Mouse (Mus musculus): Measurements from ENCODE around the gene Mrps23.

DNA sequence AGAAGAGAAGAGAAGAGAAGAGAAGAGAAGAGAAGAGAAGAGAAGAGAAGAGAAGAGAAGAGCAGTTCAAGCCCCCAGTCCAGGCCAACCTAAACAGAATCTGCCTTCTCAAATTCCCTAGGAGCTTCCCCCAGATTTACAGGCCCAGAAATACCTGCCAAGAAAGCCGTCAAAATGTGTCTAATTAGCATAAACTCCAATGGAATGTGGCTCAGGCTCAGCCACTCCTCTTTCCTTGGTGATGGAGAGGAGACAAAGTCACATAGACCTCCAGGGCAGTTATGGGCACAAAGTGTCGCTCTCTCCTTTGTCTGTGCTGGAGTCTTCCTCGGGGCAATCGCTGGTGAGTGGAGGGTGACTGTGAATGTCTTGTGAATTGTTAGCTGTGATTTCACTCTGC, 6.0 kb upstream of the Mrps23 start:
- TF ChIP-seq EP300 (IDR thresholded peaks at IDR 0.05; ENCODE audit: insufficient read depth, low read depth, low read length) (no peak), POLR2A (IDR thresholded peaks at IDR 0.05; ENCODE audit: insufficient read depth, low read depth, low read length) (no peak)
